8 mouse cellular contexts compared by ENCODE assay signal in the genomic region with DNA sequence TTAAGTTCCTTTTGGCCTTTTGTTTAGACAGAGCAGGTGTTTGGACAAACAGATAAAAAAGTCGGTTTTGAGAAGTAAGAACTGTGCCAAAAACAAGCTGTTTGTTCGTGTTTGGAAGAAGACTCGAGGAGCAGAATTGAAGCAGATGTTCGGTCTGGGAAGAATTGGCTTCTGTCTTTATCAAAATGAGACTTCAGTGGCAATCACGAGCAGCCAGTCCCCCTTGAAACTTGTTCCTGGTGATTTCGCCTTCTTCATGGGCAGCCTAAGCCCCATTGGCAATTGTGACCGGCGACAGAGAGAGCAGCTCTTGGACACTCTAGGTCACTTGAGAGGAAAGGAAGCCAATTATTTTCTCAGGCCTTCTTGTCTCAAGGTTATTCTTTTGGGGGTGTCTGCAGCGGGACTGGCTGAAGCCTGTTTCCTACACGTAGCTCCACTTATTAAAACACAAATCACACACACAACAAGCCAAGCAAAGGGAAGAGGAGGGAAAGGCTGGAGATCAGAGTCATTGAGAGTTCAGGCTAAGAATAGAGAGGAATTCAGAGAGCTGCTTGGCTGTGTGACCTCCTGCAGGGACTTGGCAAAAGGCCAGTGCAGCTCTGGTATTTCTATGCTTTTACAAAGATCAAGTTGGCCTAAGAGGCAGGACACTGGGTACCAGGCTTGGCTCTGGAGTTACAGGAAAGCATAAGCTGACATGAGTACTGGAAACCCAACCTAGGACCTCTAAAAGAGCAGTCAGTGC. TPM values are rescaled to one million over a fixed set of nuclear protein-coding genes. Genes with fewer than 3 reads are reported as not detected.
A peak's percentile ranks its signal among the peaks of the same experiment; 100 is the strongest.
DNase-seq lines count a peak whose midpoint lies in the region; ATAC-seq and TF ChIP-seq lines count a peak whose summit lies in the region.

No protein-coding gene starts in this region.

- peak; percentile 43 for DNase-seq in right cerebral cortex, postnatal 4 days
- DNase-seq in right cerebral cortex, adult 2 months (ENCODE audit: low spot score in 2 of 2): no peak
- peak; percentile 87 for DNase-seq in embryonic facial prominence, embryonic 14.5 days (ENCODE audit: low spot score)
- peak; percentile 93 for DNase-seq in kidney, postnatal 25 days
- peak; percentile 80 for DNase-seq in midbrain, postnatal 0 days (ENCODE audit: low spot score)
- DNase-seq in spleen, postnatal 4 days (ENCODE audit: low spot score in 2 of 2): no peak

- H3K27me3 ChIP-seq in embryonic facial prominence, embryonic 14.5 days (replicated peaks; ENCODE audit: control insufficient read depth, insufficient read depth, low read length): no peaks in the 10 kb centered on the region
- no peaks in the 10 kb centered on the region for H3K27me3 ChIP-seq in heart, embryonic 16.5 days (ENCODE audit: control insufficient read depth, insufficient read depth, low read length)
- no peaks in the 10 kb centered on the region for H3K27me3 ChIP-seq in midbrain, postnatal 0 days (ENCODE audit: insufficient read depth, low read length)

- H3K9me3 ChIP-seq in embryonic facial prominence, embryonic 14.5 days (ENCODE audit: control insufficient read depth, low read length): no peaks in the 10 kb centered on the region
- H3K9me3 ChIP-seq in heart, embryonic 16.5 days (replicated peaks; ENCODE audit: control insufficient read depth, low read length): no peaks in the 10 kb centered on the region
- H3K9me3 ChIP-seq in midbrain, postnatal 0 days (ENCODE audit: low read length): no peaks in the 10 kb centered on the region

- no peak for TF ChIP-seq CTCF in midbrain, postnatal 0 days (IDR thresholded peaks at IDR 0.05)

- ATAC-seq in embryonic facial prominence, embryonic 14.5 days (ENCODE audit: low read depth): peak; percentile 71
- peak; percentile 88 for ATAC-seq in heart, embryonic 16.5 days (replicated peaks; ENCODE audit: extremely low read depth, insufficient read depth, low FRiP score)
- ATAC-seq in midbrain, postnatal 0 days (ENCODE audit: low FRiP score): peak; percentile 49
- ATAC-seq in monocyte, adult 5-6 weeks (replicated peaks; ENCODE audit: insufficient number of reproducible peaks, low FRiP score, low TSS enrichment, poor library complexity, severe bottlenecking): no peak

- no peak overlapping the region for H3K9ac ChIP-seq in embryonic facial prominence, embryonic 14.5 days (ENCODE audit: low read depth, low read length)
- peak overlapping the region; percentile 52 for H3K9ac ChIP-seq in heart, embryonic 16.5 days (ENCODE audit: low read length)
- no peak overlapping the region for H3K9ac ChIP-seq in midbrain, postnatal 0 days (replicated peaks; ENCODE audit: low read length, poor library complexity, severe bottlenecking)

- peaks cover 17% of the 10 kb centered on the region for H3K4me1 ChIP-seq in embryonic facial prominence, embryonic 14.5 days (ENCODE audit: control insufficient read depth, insufficient read depth, low read length)
- H3K4me1 ChIP-seq in heart, embryonic 16.5 days (ENCODE audit: control insufficient read depth, insufficient read depth, low read length): peaks cover 57% of the 10 kb centered on the region
- H3K4me1 ChIP-seq in midbrain, postnatal 0 days (ENCODE audit: insufficient read depth, low read length): no peaks in the 10 kb centered on the region

- no peaks in the 10 kb centered on the region for H3K36me3 ChIP-seq in embryonic facial prominence, embryonic 14.5 days (ENCODE audit: control insufficient read depth, insufficient read depth, low read length)
- H3K36me3 ChIP-seq in heart, embryonic 16.5 days (ENCODE audit: control insufficient read depth, insufficient read depth): no peaks in the 10 kb centered on the region
- H3K36me3 ChIP-seq in midbrain, postnatal 0 days (ENCODE audit: insufficient read depth, low read length): no peaks in the 10 kb centered on the region

- WGBS in embryonic facial prominence, embryonic 14.5 days: 48% methylated on average over 10 of the region's 10 CpGs
- WGBS in heart, embryonic 16.5 days: 11% methylated on average over 10 of the region's 10 CpGs
- WGBS in midbrain, postnatal 0 days: 28% methylated on average over 10 of the region's 10 CpGs

- no peak overlapping the region for H3K4me2 ChIP-seq in embryonic facial prominence, embryonic 14.5 days (ENCODE audit: low read depth, low read length)
- peak overlapping the region; percentile 48 for H3K4me2 ChIP-seq in heart, embryonic 16.5 days (ENCODE audit: low read depth, low read length)
- H3K4me2 ChIP-seq in midbrain, postnatal 0 days (ENCODE audit: low read depth, low read length, poor library complexity, severe bottlenecking): no peak overlapping the region

- no peak overlapping the region; the same call in 1 of the 2 replicates for H3K27ac ChIP-seq in embryonic facial prominence, embryonic 14.5 days (replicated peaks; ENCODE audit: low read depth, low read length)
- peak overlapping the region; percentile 98 for H3K27ac ChIP-seq in heart, embryonic 16.5 days (ENCODE audit: low read length)
- no peak overlapping the region for H3K27ac ChIP-seq in midbrain, postnatal 0 days (ENCODE audit: low read depth, low read length)

- no peak overlapping the region for H3K4me3 ChIP-seq in embryonic facial prominence, embryonic 14.5 days (ENCODE audit: low read depth, low read length)
- H3K4me3 ChIP-seq in heart, embryonic 16.5 days (ENCODE audit: low read length): no peak overlapping the region
- no peak overlapping the region for H3K4me3 ChIP-seq in midbrain, postnatal 0 days (ENCODE audit: low read depth, low read length)

RNA-seq across cellular contexts. Expression of a gene that starts 50.3 kb away (rescaled TPM):
- 0.99 and 2.2 TPM in 2 replicates for polyA plus RNA-seq in embryonic facial prominence, embryonic 14.5 days (2014; fragmentation: Nextera tagmentation; extraction: Ambion mirVana)
- 0.87 and 0.91 TPM in 2 replicates for polyA plus RNA-seq in heart, embryonic 16.5 days (2015; fragmentation: Nextera tagmentation; extraction: Ambion mirVana)
- 0.52 TPM in 1 of 2 replicates, not detected in the other for total RNA-seq in midbrain, postnatal 0 days (2014; rRNA removed)
- polyA plus RNA-seq in midbrain, postnatal 0 days (2015; fragmentation: Nextera tagmentation; extraction: Ambion mirVana): 0.44 and 0.72 TPM in 2 replicates
- 1.5 to 1.6 TPM (median 1.5 TPM) in 3 replicates for total RNA-seq in monocyte, adult 5-6 weeks (2017)

Comparison
In these comparisons a context has a peak if more than half of its experiments do, and no peak if none do; other contexts are left out.
1. DNase-seq: peak in right cerebral cortex, postnatal 4 days (single experiment), embryonic facial prominence, embryonic 14.5 days (single experiment), kidney, postnatal 25 days (2 of 2) and midbrain, postnatal 0 days (single experiment); none in right cerebral cortex, adult 2 months (0 of 2) and spleen, postnatal 4 days (0 of 2).